Mouse (Mus musculus) NIH3T3 (cell line): ENCODE results near the gene Wdr54.
A peak's percentile ranks its signal among the peaks of the same experiment; 100 is the strongest.

ENCODE experiments used
- DNase-seq: peaks from one replicate; pipeline ENCODE4 v3.0.0-alpha.2; 2012; ENCODE audit warnings: low read depth

Wdr54 gene

DNA sequence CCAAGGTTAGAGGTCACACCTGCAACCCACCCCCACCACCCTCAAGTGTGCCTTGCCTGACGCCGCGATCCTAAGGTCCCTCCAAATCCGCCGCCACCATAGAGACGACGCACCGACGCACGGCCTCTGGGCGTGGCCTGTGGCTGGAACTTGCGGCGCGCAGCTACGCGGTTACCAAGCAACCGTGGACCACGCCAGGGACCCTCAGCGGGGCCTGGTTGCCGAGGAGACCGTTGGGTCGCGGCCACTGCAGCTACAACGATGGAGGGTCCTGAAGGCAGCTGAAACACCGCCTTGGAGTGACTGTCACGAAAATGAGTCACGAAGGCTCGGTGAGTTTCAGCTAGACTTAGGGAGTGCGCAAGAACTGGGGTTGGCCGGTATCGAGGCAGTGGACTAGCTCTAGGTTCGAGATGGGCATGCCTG lies at the start of gene Wdr54, which contains the start of gene 1700003E16Rik:
Gene Wdr54 (minus strand): TSS at position 139 of the 426 bp plus-strand sequence.
Gene 1700003E16Rik (plus strand): TSS at position 146 of the 426 bp plus-strand sequence.
- peak; percentile 77 for DNase-seq

DNA sequence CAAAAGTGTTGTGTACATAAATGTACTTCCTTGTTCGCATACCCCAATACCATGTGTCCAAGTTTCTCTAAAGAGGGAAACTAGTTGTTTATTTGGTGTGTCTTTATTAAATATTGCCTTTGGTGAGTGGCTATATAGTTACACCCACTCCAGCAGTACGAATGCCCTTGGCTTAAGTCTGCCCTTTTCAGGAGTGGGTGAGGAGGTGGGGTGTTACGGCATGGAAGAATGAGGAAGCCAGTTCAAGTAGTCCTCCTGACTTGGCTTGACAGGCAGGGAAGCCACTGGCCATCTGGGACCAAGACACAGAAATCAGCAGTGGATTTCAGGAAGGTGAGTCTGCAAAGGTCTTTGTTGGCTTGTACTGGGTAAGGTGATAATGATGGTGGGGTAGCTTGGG lies 49.7 kb upstream of the Wdr54 start:
- DNase-seq, result no peak

DNA sequence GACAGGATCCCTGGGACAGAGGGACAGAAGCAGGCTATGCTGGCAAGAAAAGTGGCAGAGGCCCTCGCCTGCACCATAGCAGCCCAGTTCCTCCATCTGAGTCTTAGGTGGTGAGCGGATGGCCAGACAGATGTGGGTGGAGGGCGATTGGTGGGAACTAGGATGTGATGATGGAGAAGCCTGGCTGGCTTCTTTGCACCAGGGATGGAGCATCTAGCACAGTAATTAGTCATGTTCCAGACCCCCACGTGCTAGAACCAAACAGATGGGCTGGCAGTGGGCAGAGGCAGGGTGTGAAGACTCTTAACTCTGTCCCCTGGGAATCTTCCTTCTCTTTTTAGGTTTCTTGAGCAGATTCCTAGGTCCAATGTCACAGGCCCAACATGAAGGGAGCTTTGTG lies 47.1 kb upstream of the Wdr54 start:
- no peak for DNase-seq

DNA sequence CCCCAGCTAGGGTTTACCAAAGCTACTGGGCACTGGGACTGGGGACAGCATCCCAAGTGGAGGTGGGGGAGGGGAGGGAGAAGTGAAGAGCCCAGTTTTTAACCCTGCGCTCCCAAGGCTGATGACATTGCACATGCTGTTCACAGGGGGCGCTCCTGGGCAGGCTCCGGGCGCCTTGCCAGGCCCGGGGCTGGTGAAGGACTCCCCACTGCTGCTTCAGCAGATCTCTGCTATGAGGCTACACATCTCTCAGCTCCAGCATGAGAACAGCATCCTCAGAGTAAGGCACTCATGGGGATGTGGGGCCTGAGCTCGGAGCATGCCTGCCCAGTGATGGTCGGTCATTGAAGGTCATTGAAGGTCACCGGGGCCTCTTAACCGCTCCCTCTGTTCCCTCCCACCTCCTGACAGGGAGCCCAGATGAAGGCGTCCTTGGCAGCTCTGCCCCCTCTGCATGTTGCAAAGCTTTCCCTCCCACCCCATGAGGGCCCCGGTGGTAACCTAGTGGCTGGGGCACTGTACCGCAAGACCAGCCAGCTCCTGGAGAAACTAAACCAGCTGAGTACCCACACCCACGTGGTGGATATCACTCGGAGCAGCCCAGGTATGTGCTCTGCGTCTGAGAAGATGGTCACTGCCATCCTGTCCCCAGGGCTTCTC lies 41.3 kb upstream of the Wdr54 start:
- peak; percentile 58 for DNase-seq

DNA sequence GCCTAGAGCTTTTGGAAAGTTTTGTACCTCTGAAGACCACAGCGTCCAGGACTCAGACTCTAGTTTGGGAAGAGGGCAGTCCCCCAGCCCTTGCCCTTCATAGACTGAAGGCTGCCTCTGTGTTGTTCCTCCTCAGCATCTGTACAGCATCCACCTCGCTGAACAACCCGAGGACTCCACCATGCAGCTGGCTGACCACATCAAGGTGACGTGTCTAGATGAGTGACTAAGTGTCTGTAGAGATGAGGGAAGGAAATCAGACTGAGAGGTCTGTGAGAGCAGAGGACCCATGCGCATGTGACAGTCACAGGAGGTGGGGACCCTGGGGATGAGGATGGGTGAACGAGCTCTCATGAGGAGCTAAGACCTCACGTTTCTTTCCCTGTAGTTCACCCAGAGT lies 37.4 kb upstream of the Wdr54 start:
- no peak for DNase-seq

DNA sequence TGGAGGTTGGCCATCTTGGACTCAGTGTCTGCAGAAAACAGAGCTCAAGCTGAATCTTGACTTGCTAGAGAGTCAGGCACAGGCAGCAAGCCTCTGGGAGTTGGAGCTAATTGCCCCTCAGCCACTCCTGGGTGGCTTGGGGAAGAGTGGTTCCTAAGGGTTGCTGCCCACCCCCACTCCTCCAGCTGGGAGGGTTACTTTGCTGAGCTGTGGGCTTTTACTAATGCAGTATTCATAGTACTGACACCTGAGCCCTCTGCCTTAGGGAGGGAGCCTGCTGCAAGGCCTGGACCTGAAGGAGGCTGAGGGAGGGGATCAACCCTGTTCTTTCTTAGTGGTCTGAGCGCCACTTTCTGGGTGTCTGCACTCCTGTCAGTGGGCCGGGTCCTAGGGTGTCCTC lies 30.7 kb upstream of the Wdr54 start:
- no peak for DNase-seq

DNA sequence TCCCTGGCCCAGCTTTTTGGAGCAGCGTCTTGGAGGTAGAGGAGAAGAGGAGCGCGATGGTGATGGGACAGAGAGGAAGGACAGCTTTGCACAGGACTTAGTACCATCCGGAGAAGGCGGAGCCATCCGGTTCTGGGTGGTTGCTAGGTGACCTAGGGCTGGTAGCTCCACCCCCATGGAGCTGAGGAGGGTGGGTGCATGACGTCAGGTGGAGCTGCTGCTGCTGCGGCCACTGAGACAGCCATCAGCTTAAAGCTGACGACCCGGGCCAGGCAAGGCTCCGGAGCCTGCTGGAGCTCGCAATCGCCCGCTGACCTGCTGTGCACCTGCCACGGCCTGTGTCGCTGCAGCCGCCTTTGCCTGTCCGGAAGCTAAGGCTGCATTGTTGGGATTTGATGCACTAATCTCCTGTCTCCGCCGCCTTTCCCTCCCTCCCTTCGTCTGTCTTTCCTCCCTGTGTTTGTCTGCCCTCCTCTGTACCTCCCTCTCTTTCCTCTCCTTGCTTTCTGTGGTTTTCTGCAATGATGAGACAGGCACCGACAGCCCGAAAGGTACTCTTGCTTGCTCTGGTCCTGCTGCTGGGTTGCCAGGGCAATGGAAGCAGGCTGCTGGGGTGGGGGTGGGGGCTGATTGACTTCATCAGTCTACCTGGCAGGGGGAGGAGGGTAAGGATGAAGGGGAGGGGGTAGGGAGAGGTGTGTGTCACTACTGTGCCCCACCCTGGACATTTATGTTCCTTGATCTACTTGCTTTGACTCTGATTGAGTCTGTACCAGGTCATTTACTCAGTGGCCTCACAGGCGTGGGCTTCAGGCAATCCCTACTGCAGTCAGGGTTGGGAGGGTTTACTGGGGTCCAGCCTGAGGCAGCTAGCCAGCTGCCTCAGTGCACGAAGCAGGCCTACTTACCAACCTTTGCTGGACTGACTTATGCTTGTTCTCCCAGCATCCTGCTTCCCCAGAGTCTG lies 30.0 kb upstream of the Wdr54 start:
- no peak for DNase-seq

DNA sequence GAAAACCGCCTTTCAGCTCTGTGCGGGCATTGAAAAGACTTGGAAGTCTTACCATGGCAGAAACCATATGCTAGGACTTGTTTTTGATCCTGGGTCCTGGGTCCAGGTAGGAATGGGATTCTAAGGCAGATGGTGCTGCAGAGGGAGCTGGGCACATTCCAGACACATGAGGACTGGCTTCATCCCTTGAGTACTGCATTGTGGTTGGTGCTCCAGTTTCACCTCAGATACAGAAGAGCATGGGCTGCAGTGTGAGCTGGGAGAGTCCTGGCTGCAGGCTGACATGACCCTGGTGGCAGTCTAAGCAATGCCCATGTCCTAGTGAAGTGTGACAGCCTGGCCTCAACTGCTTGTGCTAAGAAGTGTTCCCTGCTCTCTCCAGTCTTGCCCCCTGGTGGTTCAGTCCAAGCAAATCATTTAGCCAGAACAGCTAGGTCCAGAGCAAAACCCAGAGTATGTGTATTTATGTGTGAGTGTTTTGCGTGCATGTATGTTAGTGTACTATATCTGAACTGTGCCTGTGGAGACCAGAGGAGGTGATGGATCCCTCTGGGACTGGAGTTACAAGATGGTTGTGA lies 28.8 kb upstream of the Wdr54 start:
- DNase-seq, result peak; percentile 41

DNA sequence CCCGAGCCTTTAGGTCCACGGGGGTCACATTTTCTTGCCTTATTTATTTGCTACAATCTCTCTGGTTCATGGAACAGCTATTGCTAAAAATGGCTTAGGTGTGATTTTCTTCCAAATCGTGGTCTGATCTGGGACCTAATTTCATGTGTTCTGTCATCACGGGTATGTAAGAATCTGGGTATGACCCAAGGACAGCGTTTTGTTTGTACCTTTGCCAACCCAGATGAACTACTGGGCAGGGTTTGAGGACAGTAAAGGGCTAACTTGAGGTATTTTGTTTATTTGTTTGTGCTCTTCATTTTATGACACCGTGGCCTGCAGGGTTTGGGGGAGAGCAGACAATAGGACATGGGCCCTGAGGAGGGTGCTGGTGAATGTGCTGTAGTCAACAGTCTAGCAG lies 24.4 kb upstream of the Wdr54 start:
- DNase-seq, result no peak

DNA sequence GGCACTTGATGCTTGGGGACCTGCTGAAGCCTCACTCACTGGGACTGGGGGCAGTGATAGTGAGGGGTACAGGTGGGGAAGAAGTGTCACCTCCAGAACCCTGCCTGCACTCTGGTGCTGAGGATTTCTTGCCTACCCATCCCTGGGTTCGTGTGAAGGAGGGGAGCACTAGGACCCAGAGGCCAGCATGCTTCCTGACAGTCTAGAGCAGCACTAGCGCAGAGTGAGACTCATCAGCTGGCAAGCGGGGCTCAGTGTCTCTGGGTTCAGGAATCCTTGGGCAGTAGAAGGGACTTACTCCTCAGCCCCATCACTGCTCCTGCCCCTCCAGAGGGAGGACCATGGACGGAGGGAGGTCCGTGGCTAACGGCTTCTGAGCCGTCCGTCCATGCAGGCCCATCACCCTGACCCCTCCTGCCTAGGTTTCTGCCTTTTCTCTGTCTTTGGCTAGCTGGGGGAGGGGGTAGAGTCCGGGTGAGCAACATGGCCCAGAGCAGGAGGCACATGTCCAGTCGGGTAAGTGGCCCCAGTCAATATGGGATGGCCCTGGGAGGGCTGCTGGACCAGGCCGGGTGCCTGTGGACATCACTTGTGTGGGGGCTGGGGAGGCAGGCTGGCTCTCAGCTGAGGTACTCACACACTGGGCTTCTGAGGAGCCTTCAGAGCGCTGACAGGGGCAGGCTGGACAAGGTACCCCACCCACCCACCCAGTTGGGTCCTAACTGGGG lies 23.4 kb upstream of the Wdr54 start:
- no peak for DNase-seq

DNA sequence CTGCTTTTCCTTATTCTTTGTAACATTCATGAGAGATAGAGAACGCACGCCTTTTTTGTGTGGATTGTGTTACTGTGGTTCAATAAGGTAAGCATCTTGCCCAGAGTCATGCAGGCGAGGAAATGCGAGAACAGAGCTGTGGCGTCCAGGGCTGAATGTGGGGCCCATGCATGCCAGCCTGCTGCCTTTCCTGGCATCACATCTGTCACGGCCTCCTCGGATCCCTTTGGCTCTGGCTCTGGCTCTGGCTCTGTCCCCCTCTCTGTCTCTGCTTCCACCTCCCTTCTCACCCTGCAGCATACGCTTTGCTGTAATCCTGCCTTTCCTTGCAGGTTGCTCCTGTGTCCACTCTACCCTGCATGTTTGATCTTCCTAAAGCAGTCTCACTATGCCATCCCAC lies 19.8 kb upstream of the Wdr54 start:
- no peak for DNase-seq

DNA sequence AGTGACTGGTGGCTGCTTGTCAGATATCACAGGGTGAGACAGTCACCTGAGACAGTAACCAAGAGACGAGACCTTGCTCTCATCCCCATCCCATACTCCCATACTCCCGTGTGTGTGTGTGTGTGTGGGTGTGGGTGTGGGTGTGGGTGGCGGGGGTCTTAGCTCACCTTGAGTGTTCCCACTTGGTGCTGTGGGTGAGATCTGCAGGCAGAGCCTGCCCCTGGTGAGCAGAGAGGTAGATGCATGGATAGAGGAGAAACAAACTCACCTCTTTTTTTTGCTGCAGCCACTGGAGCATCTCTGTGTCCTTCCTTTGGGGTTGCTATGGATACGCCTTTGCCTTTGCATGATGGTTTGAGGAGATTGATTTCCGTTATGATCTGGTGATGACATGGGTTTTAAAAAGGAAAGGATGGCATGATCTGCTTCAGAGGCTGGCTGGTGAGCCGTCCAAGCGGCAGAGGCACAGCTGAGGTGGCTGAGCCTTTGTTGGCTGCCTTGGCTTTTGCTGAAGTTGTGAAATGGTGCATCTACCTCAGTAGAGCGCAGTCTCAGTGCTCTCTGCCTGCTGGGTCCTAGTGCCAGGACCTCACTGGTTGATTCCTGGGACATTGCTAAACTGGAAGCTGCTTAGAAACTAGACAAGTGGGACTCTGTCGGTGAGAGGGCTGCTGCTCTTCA lies 16.2 kb upstream of the Wdr54 start:
- no peak for DNase-seq

DNA sequence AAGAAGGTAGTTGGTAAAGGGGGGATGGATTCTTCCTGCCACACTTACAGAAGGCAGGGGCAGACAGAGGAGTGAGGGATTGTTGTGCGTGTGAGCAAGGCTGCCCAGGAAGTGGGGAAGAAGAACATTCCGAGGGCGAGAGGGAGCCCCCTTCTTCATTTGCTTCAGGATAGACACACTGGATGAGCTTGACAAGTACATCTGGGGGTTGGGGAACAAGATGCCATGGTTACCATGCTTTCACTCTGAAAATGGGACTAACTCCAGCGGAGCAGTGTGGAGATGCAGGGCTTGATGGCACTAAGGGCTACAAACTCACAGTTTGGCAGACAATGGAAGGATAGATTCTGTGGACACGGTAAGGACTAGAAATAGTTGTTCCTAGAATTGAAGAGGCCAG lies 14.9 kb upstream of the Wdr54 start:
- no peak for DNase-seq

DNA sequence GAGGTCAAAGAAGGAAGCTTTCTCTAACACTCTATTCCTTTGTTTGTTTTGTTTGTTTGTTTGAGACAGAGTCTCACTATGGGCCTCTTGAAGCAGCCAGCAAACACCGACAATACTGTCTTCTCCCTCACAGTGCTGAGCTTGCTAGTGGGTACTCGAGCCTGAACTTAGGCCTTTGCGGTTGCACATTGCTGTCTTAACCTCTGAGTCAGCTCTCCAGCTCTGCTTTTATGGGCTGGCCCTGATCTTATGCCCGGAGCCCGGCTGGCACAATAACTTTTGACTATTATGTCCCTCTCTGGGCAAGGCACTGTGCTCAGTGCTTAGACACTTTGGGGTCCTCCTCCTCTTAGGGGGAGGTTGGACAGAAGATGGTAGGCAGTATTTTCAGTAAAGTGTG lies 13.7 kb upstream of the Wdr54 start:
- DNase-seq, result peak; percentile 58

DNA sequence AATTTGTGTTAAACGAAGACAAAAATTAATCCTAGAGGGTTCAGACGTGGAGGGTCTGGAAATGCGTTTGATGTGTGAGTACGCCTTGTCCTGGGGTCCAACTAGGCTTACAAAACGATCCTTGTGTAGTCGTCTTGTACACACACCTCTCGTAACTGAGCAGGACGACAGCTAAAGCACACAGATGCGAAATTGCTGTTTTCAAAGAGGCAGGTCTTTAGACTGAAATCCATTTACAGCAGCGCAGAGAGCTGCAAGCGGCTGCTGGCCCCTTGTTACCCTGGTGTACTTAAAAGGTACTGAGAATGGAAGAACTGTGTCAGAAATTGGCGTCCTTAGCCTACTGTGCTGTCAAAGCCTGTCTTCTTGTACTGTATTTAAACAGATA lies 10.0 kb upstream of the Wdr54 start:
- peak; percentile 59 for DNase-seq

DNA sequence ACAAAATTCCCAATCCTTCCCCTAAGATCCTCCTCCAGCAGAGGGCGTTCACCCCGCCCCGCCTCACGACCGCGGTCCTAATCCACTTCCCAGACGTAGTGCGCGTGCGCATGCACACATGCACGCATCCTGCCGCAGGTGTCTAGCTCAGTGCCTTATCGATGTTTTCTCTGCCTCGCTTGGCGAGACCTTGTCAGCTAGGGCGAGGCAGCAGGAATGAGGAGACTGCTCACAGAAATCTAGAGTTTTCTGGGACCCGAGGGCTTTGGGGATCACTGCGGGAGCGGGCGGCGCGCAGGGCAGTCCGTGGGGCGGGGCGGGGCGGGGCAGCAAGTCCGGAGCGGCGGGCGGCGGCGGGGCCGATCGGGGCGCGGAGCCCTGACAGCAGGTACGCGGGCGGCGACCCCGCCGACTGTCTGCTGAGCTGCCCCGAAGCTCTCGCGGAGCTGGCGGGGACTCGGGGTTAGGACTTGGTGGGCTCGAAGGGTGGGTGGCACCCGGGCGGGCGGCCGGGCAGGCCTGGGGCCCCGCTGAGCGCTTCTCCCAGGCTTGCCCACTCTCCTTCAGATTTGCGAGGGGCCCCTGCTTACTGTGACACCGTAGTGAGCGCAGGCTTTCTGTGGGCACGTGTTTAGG lies 9.5 kb upstream of the Wdr54 start, which contains the start of gene Dctn1:
Gene Dctn1 (plus strand): TSS at position 314 of the 636 bp plus-strand sequence.
- DNase-seq, result peak; percentile 98

DNA sequence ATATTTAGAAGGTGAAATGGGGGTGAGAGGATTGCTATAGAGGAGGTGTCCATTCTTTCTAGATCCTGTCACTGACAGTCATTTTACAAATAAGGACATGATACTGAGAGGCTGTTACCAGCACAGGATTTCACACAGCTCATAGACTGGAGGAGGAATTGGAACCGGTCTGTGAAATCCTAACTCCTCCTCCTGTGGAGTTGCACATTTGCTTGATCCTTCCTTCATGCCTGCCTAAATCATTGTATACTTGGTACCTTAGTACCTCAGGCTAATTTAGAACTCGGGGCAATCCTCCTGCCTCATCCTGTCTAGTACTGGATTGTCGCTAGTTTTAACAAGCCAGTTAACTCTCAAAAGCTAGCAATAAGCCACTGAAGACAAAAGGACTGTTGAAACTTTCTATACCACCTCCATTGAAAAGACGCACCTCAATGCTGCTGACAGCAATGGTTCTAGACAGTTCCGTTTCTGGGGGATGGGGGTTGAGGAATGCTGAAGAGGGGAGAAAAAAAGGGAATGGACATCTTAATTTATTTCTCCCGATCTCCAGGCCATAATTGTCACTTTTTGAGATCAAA lies 8.9 kb upstream of the Wdr54 start:
- peak; percentile 67 for DNase-seq

DNA sequence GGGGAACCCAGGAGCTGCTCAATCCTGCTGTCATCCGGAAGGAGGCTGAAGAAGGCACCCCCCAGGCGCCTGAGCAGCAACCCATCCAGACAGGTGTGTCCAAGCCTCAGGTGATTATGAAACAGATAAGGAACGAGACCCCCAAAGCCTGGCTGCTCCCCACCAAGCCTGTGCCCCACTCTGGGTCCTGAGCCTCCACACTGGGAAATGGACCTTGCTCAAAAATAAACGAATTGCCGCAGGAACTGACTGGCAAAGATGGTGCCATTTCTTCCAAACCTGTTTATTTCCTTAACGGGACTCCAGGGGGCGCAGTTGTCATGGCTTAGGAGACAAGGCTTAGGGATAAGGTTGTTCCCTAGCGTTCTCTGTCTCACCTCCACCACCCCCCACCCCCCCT lies 6.5 kb upstream of the Wdr54 start:
- peak; percentile 79 for DNase-seq

DNA sequence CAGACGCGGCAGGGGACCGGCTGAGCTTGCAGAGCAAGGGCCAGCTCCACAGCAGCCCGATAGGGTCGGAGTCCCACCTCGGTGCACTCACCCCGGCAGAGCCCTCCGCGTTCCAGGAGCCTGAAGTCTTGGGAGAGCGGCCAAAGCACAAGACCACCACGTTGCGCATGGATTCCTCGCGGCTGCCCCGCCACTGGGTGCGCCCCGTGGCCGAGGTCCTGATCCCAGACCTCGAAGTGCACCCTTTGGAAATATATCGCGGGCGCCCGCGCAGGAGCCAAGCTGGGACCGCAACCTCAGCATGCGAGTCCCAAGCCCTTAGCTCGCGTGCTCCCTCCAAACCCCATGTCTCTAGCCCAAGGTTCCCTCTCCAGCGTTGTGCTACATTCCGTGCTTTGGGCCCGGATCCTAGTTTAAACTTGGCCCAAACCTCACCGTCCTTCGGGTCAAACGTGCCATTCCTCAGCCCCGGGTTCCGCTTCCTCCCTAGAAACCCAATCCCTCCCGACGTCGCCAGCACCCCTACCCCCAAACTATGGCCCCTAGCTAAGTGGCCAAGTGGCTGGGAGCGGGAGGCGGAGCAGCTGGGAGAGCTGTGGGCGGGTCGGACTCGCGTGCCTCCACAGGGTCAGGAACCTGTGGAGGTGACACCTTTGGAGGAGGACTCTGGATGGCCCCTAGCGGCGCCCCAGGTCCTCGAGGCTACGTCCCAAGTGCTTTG lies 5.9 kb upstream of the Wdr54 start:
- no peak for DNase-seq

DNA sequence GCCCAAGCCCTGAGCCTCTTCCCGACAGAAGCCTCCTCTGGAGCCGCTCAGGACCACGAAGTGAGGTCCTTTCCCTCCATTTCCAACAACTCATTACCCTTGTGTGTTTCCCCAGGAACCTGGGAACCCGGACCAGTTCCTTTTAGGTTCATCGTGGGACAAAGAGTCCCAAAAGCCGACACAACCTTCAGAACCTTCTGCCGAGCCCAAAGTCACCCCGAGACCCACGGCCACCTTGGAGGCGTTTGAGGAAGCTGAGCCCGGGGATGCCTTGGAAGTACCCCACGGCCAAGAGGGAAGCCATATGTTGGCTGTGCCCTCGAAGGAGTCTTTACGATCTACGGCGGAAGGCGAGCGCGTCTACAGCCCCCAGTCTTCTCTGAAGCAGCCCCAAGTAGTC lies 5.2 kb upstream of the Wdr54 start:
- DNase-seq, result no peak
